Mouse (Mus musculus): ENCODE results near the gene Prdm11.

Prdm11 gene

DNA sequence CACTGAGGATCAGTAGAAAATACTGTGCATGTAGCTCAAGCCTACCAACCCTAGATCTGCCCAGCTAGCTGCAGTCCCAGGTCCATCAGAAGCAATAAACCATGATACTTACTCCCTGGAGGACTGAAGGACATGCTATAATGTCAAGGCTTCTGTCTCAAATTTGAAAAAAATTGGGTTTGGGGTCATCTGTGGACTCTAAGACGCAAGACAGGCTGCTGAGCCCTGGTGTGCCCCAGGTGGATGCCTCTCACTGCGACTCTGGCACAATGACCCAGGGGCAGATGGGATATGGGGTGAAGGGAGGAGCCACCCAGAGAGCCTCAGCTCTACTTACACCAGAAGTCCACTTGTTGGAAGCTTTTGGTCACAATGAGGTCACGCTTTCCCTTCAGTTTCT, 33.0 kb downstream of the Prdm11 start:
- DNase-seq (ENCODE audit: low spot score): no peak

GRCm38 (mm10) chr2:93011933-93012332, 34.0 kb downstream of the Prdm11 start:
- DNase-seq (ENCODE audit: low spot score): no peak

GRCm38 (mm10) chr2:93011465-93011864, 34.5 kb downstream of the Prdm11 start:
- no peak for DNase-seq (ENCODE audit: low spot score)

DNA sequence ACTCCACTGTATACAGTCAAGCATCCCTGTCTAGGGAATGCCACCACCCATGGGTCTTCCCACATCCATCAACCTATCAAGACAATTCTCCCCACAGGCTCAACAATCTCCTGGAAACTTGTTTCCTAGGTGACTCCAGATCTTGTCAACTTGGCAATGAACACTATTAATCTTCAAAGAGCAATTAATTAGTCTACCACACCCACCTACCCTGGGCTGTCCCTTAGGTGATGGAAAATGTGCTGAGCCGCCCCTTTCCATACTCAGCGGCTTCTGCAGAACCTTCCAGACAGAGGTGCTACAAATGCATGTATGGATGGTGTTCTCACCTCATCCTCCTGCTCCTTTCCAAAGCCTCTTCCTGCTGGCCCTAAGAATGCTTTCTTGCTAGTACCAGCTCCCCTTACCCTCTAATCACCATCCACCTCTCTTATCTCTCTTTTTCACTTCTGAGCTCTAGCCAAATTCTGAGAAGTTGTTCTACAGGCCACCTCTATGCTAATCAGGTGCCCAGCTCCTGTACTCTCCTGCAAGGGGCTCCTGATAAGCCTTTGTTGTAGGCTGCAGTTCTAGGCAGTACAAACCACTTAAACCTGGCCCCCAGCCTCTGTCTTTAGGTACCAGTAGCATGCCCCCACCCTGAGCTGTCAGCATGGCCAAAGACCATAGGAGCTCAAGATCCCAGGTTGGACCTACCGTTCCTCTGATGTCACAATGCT, 37.8 kb downstream of the Prdm11 start:
- DNase-seq (ENCODE audit: low spot score): no peak

DNA sequence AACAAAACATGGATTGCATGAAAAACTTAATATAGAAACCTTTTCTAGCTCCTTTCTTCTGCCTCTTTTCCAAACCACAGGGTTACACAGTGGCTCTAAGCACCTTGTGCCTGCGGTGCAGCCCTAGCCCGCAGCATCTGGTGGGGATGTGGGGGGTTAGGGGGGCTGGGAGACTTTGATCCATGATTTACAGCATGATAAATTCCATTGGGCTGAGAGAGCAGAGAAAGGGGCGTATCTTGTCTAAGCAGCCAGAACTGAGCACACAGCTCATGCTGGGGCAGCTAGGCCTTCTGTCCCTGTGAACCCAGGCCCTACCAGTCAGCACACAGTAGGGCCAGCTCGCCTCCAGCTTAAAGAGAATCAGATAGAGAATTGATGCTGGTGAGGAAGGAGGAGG, 40.9 kb downstream of the Prdm11 start:
- DNase-seq (ENCODE audit: low spot score): no peak

DNA sequence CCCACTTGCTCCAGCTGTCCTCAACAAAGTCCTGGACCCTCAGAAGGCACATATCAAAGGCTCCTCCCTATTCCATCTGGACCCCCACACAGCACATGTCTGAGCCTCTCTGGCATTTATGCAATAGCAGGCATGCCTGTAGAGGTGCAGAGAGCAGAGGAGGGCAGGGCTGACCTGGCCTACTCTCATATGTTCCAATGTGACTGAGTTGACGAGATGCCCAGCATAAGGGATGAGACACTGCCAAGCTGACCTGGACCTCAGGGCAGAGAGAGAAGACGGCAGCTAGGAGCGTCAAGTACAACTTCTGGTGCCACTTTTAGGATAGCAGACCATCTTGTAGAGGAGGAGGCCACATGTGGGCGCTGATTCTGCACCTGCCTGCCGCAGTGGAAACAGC, 54.0 kb downstream of the Prdm11 start:
- no peak for DNase-seq (ENCODE audit: low spot score)

- no peak for DNase-seq (ENCODE audit: low spot score)
These were observed 56.4 kb downstream of the Prdm11 start for GRCm38 (mm10) chr2:92989593-92989992.

GRCm38 (mm10) chr2:92987901-92988631, 57.9 kb downstream of the Prdm11 start:
- peak; percentile 92 for DNase-seq (ENCODE audit: low spot score)

DNA sequence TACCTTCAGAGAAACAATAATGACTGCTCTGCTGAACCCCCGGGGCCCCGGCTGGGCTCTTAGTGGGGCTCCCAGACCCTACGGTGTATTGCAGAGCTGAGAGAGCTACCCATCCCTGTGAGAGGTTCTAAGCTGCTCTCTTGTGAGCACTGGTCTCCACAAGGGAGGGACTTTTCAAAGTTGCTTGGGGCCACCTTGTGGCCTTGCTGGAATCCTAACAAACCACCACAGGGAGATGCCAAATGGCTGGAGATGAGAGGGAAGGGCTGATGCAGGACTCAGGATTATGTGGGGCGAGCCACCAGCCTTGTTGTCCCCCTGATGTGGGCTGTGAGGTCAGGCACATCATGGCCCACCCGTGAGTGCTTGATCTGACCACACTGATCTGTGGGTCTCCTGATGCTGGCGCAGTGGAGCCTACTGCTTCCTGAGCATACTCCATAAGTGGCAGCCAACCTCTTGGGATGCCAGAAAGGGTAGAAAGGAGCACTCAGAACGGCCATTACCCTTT, 58.8 kb downstream of the Prdm11 start:
- peak; percentile 47 for DNase-seq (ENCODE audit: low spot score)

DNA sequence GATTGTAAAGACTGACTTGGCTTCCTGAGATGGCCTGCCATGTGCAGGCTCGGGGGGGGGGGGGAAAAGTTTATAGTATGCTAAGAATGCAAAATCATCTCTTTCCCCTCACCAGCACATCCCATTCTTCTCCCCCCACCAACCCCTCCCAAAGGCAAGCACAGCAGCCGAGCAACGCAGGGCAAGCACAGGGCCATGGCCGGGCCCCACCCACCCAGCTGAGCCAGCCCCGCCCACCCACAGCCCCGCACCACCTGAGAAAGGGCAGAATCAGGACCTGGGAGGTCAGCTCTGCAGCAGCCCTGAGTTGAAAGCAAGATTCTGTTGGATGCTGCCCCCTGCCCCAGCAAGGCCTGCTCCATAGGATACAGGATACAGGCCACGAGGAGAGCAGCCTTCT, 60.4 kb downstream of the Prdm11 start:
- no peak for DNase-seq (ENCODE audit: low spot score)

DNA sequence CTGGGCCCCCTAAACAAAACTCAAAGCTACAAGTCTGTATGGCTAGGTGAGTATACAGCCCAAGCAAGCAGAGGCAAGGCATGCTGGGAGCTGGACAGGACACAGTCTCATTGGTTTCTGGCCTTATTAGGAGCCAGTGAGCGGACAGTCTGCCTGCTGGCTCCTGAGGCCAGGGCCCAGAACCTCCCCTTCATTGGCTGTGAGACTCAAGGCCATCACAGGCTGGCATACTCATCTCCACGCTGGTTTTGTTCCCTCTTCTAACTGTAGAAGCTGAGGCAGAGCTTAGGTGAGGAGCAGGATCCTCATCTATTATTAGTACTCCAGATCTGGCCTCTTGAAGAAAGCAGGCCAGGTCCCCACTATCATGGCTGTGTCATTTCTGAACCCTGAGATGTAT, 60.8 kb downstream of the Prdm11 start:
- no peak for DNase-seq (ENCODE audit: low spot score)

- no peak for DNase-seq (ENCODE audit: low spot score)
These were observed 61.5 kb downstream of the Prdm11 start for GRCm38 (mm10) chr2:92984321-92985108.

DNA sequence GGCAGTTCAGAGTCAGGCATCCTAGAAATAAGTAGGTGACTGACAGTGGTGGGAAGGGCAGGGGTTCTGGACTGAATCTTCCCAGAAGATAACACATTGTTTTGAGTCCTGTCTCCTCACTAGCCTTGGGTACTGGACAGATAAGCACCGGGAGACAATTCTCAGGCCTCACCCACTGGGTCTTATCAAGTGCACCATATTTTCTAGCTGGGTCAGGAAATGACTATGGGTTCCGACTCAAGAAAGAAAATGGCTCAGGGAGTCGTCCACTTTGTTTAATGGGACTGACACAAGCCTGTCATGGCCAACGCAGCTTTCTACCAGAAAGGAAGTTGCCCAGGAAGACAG, 62.7 kb downstream of the Prdm11 start:
- peak; percentile 74 for DNase-seq (ENCODE audit: low spot score)

DNA sequence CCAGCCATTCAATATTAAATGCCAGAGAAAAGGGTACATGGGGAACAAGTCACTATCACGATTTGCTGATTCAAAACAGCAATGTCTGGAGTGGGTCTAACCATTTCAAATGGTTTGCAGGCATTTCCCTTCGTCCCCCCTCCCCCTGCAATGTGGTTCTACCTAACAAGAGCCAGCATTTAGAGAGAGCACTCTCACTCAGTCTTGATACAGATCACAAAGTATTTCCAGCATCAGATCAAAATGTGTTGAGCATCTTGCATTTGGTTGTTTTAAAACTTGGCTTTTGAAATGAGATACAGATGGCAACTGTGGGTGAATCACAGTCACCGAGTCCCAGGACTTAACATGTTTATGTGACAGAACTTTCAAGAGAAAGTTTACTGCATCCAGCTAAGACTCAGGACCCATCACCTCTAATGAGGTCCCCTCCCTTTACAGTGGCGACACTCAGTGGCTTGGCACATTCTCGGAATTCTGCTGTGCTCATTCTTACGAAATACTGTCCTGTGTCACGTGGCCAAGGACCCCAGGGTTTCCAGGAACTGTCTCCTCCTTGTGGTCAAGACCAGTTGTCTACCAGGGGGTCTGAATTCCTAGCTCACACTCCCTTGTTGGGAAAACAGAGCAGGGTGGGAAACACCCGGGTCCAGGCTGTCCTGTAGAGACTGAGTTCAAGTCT, 63.2 kb downstream of the Prdm11 start:
- DNase-seq (ENCODE audit: low spot score): peak; percentile 68

DNA sequence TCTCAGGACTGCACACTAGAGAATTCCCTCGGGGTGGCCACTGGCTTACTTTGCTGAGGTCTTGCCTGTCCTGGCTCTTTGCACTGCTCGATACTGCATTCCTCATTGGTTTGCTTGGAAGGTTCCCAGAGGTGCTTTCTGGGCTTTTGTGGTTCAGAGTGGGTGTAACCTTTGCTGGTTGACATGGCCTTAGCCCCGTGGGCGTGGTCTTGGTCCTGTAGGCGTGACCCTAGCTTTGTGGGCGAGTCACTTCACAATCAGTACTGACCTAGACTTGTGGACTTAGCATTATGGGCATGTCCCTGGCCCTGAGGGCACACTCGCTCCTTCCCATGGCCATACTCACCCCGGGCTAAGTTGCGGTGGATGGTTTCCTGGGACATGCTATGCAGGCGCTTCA, 65.8 kb downstream of the Prdm11 start:
- no peak for DNase-seq (ENCODE audit: low spot score)

DNA sequence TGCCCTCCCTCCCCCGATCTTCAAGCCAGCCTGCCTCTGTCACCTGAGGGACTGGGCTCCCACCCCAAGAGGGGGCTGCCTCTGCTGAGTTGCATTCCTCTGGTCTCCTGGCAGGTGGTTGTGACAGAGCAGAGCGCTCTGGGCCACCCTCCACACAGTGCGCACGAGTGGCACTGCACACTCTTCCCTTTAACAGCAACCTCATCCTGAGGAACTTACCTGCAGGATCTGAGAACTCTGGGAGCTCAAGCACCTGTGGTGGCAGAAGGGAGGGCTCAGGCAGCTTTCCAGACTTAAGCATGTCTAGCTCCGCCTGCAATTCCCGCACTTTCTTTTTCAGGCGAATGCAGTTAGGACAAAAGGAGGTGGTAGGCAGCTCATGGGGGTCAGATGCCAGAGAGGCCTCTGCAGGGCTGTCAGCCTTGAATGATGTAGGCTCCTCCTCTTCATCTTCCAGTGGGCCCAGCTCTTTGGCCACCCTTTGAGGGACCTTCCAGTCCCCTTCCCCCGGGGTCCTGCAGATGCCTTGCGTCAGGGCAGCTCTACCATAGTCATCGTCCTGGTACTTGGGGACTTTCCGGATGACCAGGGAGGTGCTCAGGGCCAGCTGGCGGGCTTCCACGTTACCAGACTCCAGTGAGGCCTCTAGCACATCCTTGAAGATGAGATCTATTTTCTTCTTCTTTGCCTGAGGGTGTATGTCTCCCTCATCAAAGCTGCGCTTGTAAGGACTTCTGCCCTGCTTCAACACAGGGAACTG, 70.8 kb downstream of the Prdm11 start:
- DNase-seq (ENCODE audit: low spot score): peak; percentile 50

GRCm38 (mm10) chr2:92973646-92974045, 72.3 kb downstream of the Prdm11 start:
- DNase-seq (ENCODE audit: low spot score): no peak

GRCm38 (mm10) chr2:92972071-92972470, 73.9 kb downstream of the Prdm11 start:
- no peak for DNase-seq (ENCODE audit: low spot score)

GRCm38 (mm10) chr2:92971536-92971935, 74.4 kb downstream of the Prdm11 start:
- no peak for DNase-seq (ENCODE audit: low spot score)

DNA sequence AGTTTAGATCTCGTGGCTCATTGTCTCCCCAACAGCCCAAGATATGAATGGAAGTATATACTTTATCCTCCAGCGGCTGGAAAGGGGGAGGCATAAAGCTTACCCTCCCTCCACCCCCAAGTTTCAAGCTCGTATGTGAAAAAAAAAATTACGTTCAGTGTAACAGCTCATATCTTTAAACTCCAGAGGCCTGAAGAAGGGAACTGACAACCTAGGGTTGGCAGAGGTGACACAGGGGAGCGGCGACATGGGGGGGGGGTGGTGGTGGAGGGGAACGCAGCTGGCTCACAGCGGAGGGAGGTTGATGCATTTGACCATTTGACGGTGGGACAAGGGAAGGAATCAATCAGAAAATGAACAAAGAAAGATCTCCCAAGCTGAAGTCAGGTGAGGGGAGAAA, 74.9 kb downstream of the Prdm11 start:
- no peak for DNase-seq (ENCODE audit: low spot score)

GRCm38 (mm10) chr2:92967839-92968166, 78.2 kb downstream of the Prdm11 start:
- no peak for DNase-seq (ENCODE audit: low spot score)
